Mouse (Mus musculus): Measurements from ENCODE around the gene Gm49388. TPM values are rescaled to one million over a fixed set of nuclear protein-coding genes. Genes with fewer than 3 reads are reported as not detected.
"Not testable (repeated sequence)": the region's sequence is repeated elsewhere in the genome, so short reads cannot be mapped to it uniquely, and the experiment has no call there.

Gene Gm49388
- total RNA-seq, 2 experiments from 2014 or later, result 4.1 to 4.7 TPM

DNA sequence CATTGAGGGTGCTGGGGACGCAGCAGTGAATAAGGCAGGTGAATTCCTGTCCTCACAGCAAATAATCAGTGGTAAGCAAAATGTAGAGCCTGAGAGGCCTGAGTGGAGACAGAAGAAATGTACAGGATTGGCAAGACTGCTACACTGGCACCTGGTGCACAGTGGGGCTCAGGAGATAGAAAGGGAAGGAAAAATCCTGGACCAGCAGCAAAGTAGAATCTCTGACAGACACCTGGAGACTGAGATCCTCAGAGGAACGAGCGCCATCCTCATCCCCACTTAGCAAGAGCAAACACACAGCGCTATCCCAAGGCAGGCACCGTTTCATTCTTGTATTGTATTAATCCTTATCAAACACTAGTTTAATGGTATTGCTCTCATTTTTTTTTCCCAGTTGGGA lies 52.1 kb downstream of the Gm49388 start:
- DNase-seq (ENCODE audit: low spot score in 2 of 2), result no peak

DNA sequence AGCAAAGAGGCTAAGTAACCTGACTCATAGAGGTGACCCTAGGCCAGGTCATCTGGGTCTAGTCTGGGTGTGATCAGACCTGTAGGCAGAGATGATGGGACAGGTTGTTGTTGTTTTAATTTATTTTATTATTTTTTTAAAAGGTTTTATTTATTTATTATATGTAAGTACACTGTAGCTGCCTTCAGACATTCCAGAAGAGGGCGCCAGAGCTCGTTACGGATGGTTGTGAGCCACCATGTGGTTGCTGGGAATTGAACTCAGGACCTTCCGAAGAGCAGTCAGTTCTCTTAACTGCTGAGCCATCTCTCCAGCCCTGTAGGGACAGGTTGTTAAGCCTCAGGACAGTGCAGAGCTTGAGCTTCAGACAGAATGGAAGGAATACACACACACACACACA lies 52.5 kb downstream of the Gm49388 start:
- DNase-seq (ENCODE audit: low spot score in 2 of 2), result not testable (repeated sequence)

DNA sequence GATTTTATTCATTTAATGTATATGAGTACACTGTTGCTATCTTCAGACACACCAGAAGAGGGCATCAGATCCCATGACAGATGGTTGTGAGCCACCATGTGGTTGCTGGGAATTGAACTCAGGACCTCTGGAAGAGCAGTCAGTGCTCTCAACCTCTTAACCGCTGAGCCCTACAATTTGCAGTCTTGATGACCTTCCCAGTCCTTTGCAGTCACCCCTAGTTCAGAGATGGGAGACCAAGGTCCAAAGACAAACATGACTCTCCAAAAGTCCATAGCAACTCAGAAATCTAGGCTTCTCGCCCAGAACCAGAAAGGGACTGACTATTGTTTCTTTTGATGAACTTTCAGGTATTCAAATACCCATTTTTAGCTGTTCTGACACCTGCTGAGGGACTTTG lies 54.6 kb downstream of the Gm49388 start:
- DNase-seq (ENCODE audit: low spot score in 2 of 2), result not testable (repeated sequence)

DNA sequence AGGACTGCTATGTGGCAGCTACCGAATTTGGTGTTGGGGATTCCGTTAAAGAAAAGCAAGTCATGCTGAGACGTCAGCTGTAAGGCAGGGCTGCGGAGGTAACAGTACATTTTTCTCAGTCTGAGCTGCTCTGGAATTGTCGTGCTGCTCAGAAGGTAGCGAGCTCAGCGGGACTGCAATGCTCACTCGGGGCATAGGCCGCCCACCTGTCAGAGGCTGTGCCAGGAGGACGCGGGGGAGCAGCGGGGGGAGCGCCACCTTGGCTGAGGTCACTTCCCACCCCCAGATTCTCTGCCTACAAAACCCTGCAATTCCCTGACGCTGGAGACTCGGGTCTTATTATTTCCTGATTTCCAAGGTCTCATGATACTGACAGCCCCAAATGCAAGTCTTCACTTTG lies 55.5 kb downstream of the Gm49388 start:
- DNase-seq (ENCODE audit: low spot score in 2 of 2), result no peak

DNA sequence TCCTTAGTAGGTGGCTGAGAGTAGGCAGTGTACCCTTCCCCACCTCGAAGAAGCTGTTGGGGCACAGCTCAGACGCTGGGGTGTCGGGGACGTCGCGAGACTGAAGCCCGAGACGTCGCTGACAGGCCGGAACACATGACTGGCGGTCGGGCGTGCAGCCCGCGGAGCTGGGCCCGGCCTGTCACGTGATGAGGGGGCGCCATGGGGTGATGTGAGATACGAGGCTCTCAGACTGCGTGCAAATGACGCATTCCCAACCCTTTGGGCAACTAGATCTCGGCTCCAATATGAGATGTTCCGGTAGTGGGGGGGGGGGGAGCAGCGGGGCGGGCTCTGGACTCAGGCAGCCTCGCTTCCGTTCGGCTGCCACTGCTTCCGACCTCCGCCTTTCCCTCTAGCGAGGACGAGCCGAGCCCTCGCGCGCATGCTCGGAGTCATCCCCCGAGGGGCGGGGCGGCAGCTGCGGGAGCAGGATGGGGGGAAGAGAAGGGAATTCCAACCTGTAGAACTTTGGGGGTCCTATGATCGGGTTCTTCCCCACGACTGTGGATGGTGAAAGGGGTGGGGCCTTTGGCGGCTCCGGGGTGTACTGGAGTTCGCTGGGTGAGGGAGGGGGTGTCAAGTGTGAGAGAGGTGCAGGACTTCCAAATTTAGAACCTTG lies 56.1 kb downstream of the Gm49388 start:
- DNase-seq (ENCODE audit: low spot score in 2 of 2), result peak; percentile 95 to 97

DNA sequence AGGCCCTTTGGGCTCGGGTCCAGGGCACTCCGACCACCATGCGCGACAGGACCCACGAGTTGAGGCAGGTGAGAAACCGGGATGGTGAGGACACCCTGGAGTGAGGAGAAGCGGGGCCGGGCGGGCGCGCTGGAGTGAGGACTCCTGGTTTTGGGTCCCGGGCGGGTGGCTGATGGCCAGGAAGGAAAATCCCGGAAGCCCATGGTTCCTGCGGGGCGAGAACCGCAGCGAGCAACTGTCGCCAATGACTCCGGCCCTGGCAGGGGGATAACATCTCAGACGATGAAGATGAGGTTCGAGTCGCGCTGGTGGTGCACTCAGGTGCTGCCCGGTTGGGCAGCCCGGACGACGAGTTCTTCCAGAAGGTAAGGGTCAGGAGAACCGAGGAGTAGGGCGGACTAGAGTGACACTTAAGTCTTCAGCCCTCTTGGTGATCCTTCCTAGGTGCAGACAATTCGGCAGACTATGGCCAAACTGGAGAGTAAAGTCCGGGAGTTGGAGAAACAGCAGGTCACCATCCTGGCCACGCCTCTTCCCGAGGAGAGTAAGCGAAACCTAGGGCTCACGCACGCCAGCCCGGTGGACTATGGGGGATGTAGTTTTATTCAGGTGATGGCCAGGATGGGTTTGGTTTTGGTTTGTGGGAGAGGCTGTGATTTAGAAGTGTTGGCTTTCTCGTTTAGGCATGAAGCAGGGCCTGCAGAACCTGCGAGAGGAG lies 56.8 kb downstream of the Gm49388 start:
- peak; percentile 64 to 84 for DNase-seq (ENCODE audit: low spot score in 2 of 2)

DNA sequence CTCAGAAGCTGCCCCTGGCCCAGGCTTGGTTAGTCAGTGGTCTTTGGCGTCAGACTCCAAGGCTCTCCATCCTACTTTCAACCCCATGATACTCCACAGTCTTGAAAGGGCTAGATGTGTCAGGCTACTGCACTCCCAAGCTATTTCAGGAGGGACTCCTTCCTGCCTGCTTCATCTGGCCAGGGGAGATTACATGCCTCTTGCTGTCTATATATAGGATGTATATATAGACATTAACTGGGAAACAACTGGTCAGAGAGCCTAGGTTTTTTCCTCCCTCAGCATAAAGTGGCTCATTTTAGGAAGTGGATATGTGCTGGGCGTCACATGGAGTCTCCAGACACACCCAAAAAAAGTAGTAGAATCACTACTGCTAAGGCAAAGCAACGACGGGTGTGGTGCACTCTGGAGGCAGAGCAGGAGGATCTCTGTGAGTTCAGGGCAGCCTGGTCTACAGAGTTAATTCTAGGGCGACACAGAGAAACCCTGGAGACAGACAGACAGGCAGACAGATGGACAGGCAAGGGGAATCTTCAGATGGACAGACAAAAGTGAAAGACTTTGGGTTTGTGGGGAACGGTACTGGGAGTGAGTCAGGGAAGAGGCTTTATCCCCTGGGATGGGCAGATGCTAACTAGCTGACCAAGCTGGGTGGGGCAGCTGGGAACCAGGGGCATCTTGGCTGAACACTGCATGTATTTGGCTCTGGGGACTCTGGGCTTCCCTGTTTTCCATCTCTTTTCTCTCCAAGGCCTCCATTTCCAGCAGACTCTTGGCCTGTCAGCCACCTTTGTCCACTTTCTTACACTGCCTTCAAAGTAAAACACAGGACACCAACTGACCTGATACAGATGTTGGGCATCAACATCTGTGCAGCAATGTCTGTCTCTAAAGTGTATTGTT lies 64.8 kb downstream of the Gm49388 start:
- DNase-seq (ENCODE audit: low spot score in 2 of 2), result no peak

DNA sequence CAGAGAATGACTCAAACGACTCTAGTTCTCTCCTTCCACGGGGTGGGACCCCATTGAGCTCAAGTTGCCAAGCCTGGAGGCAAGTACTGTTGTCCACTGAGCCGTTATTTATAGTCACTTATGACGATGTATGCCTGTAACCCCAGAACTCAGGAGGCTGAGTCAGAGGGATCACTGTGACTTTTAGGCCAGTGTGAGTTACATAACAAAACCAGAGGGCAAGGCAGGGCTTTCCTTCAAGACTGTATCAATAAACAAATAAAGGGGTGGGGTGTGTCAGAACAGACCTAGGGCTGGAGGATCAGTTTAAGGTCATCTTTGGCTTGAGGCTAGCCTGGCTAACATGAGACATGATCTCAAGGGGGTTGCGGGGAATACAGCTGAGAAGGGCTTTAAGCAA lies 65.5 kb downstream of the Gm49388 start:
- no peak for DNase-seq (ENCODE audit: low spot score in 2 of 2)

Other genes starting within 250 kb of the Gm49388 start
- gene Tmem265, start 224.2 kb upstream of the Gm49388 start, total RNA-seq (2021), result 1 to 10 TPM in 1 of 2 experiments, under 1 TPM in 1; 0.94 to 2.2 TPM
- 10 to 100 TPM; 79.5 to 83.7 TPM for gene Phkg2, start 212.3 kb upstream of the Gm49388 start, total RNA-seq (2021)
- gene Ccdc189, start 197.0 kb upstream of the Gm49388 start, total RNA-seq (2021), result 10 to 100 TPM in 1 of 2 experiments, 1 to 10 TPM in 1; 9.3 to 12.4 TPM
- 10 to 100 TPM; 69.9 to 72.1 TPM for gene Rnf40, start 196.8 kb upstream of the Gm49388 start, total RNA-seq (2021)
- 10 to 100 TPM; 21.3 to 22.6 TPM for gene Zfp629, start 169.8 kb upstream of the Gm49388 start, total RNA-seq (2021)
- 10 to 100 TPM; 30.3 to 38.0 TPM for gene Bcl7c, start 76.7 kb upstream of the Gm49388 start, total RNA-seq (2021)
- gene Ctf1, start 72.9 kb upstream of the Gm49388 start, total RNA-seq (2021), result 1 to 10 TPM; 3.2 to 5.4 TPM
- not detected for gene Ctf2, start 53.4 kb upstream of the Gm49388 start, total RNA-seq (2021)
- gene Fbxl19, start 41.1 kb upstream of the Gm49388 start, total RNA-seq (2021), result 10 to 100 TPM; 73.0 to 73.5 TPM
- 10 to 100 TPM; 22.4 to 22.7 TPM for gene Orai3, start 15.8 kb upstream of the Gm49388 start, total RNA-seq (2021)
- 10 to 100 TPM; 38.2 to 41.8 TPM for gene Setd1a, start 8.9 kb upstream of the Gm49388 start, total RNA-seq (2021)
- 1 to 10 TPM; 5.9 to 6.6 TPM for gene Hsd3b7, start 15.0 kb downstream of the Gm49388 start, total RNA-seq (2021)
- 10 to 100 TPM; 51.4 to 59.6 TPM for gene Stx4a, start 38.7 kb downstream of the Gm49388 start, total RNA-seq (2021)
- gene Stx1b, start 38.9 kb downstream of the Gm49388 start, total RNA-seq (2021), result 100 to 1,000 TPM; 341 to 360 TPM
- 10 to 100 TPM; 28.1 to 29.0 TPM for gene Zfp646, start 90.6 kb downstream of the Gm49388 start, total RNA-seq (2021)
- gene Zfp668, start 91.2 kb downstream of the Gm49388 start, total RNA-seq (2021), result 10 to 100 TPM; 22.4 to 23.9 TPM
- gene Prss53, start 105.4 kb downstream of the Gm49388 start, total RNA-seq (2021), result 1 to 10 TPM in 1 of 2 experiments, under 1 TPM in 1; 0.98 to 1.4 TPM
- not detected for gene Gm21974, start 109.8 kb downstream of the Gm49388 start, total RNA-seq (2021)
- 10 to 100 TPM; 20.2 to 24.7 TPM for gene Vkorc1, start 110.0 kb downstream of the Gm49388 start, total RNA-seq (2021)
- gene Bckdk, start 118.5 kb downstream of the Gm49388 start, total RNA-seq (2021), result 10 to 100 TPM; 38.5 to 48.9 TPM
- 10 to 100 TPM; 24.0 to 30.0 TPM for gene Kat8, start 126.9 kb downstream of the Gm49388 start, total RNA-seq (2021)
- under 1 TPM in 1 of 2 experiments, not detected in 1; 0.60 TPM for gene Prss8, start 144.5 kb downstream of the Gm49388 start, total RNA-seq (2021)
- 10 to 100 TPM; 12.2 to 12.4 TPM for gene Prss36, start 161.1 kb downstream of the Gm49388 start, total RNA-seq (2021)
- 100 to 1,000 TPM; 328 to 375 TPM for gene Fus, start 181.8 kb downstream of the Gm49388 start, total RNA-seq (2021)
- 1 to 10 TPM; 1.5 to 4.3 TPM for gene Pycard, start 208.3 kb downstream of the Gm49388 start, total RNA-seq (2021)
- gene Trim72, start 218.3 kb downstream of the Gm49388 start, total RNA-seq (2021), result under 1 TPM; 0.25 to 0.36 TPM

Measured in layer of hippocampus, postnatal 14 days (tissue).